Mouse (Mus musculus) megakaryocyte, embryonic 14.5 days (primary cell): ENCODE data around the gene Nhsl2. TPM values are rescaled to one million over a fixed set of nuclear protein-coding genes. Genes with fewer than 3 reads are reported as not detected.

ENCODE experiments used
- H3K27me3 ChIP-seq: replicated peaks from 2 replicates; pipeline ENCODE3; 2012; ENCODE audit warnings: inconsistent platforms
- H3K36me3 ChIP-seq: replicated peaks from 2 replicates; pipeline ENCODE3; 2012; ENCODE audit warnings: low read length, inconsistent platforms, mixed read lengths
- H3K4me1 ChIP-seq: 2 replicates; pipeline ENCODE4 v1.6.1; 2012; ENCODE audit warnings: inconsistent platforms
- H3K4me3 ChIP-seq: replicated peaks from 2 replicates; pipeline ENCODE3; 2012; ENCODE audit warnings: moderate library complexity, mild to moderate bottlenecking, inconsistent platforms
- H3K9me3 ChIP-seq: 2 replicates; pipeline ENCODE4 v1.6.1; 2012; ENCODE audit warnings: inconsistent platforms
- FLI1 ChIP-seq: IDR thresholded peaks from 2 replicates; pipeline ENCODE4 v1.6.1; 2012; ENCODE audit warnings: low read length, inconsistent platforms, mixed read lengths
- GATA1 ChIP-seq: IDR thresholded peaks from 3 replicates; pipeline ENCODE4 v1.6.1; 2012; ENCODE audit warnings: mixed read lengths, low read length, inconsistent platforms, borderline replicate concordance
- polyA plus RNA-seq: library from polyadenylated mRNA; stranded (reverse); fragments of >175 nt; gene quantifications from 2 replicates; pipeline ENCODE4 v1.2.3, GENCODE M21; 2012; ENCODE audit warnings: low replicate concordance; ENCODE audit not compliant: insufficient read depth

The Nhsl2 gene
- polyA plus RNA-seq, 1 experiment: 0.01 TPM

GRCm38 (mm10) chrX:102036866-102037361, 187.7 kb downstream of the Nhsl2 start:
- H3K4me1 ChIP-seq: peaks cover 27% of the 10 kb centered on the region
- H3K27me3 ChIP-seq: peaks cover 36% of the 10 kb centered on the region
- peak overlapping the region; percentile 62 for H3K4me3 ChIP-seq
- no peaks in the 10 kb centered on the region for H3K36me3 ChIP-seq
- TF ChIP-seq GATA1 (no peak), FLI1 (no peak)
- no peaks in the 10 kb centered on the region for H3K9me3 ChIP-seq

GRCm38 (mm10) chrX:102037506-102037905, 188.3 kb downstream of the Nhsl2 start:
- TF ChIP-seq GATA1 (no peak), FLI1 (no peak)
- Histone ChIP-seq H3K4me3 (peak overlapping the region; percentile 62), H3K4me1 (peaks cover 30% of the 10 kb centered on the region), H3K27me3 (peaks cover 39% of the 10 kb centered on the region), H3K9me3 (no peaks in the 10 kb centered on the region), H3K36me3 (no peaks in the 10 kb centered on the region)

GRCm38 (mm10) chrX:102041562-102041961, 192.4 kb downstream of the Nhsl2 start:
- Histone ChIP-seq H3K27me3 (peaks cover 43% of the 10 kb centered on the region), H3K9me3 (no peaks in the 10 kb centered on the region), H3K4me1 (peaks cover 25% of the 10 kb centered on the region), H3K4me3 (no peak overlapping the region), H3K36me3 (no peaks in the 10 kb centered on the region)
- no peak for TF ChIP-seq GATA1

GRCm38 (mm10) chrX:102042386-102042785, 193.2 kb downstream of the Nhsl2 start:
- Histone ChIP-seq H3K27me3 (peaks cover 35% of the 10 kb centered on the region), H3K9me3 (no peaks in the 10 kb centered on the region), H3K36me3 (no peaks in the 10 kb centered on the region), H3K4me3 (no peak overlapping the region), H3K4me1 (peaks cover 17% of the 10 kb centered on the region)
- TF ChIP-seq FLI1 (no peak), GATA1 (no peak)

- no peak overlapping the region for H3K4me3 ChIP-seq
- H3K36me3 ChIP-seq: no peaks in the 10 kb centered on the region
- no peaks in the 10 kb centered on the region for H3K9me3 ChIP-seq
- peaks cover 42% of the 10 kb centered on the region for H3K27me3 ChIP-seq
- peaks cover 7% of the 10 kb centered on the region; the same call in 1 of the 2 replicates for H3K4me1 ChIP-seq
- TF ChIP-seq GATA1 (no peak), FLI1 (no peak)
These were observed 201.4 kb downstream of the Nhsl2 start for GRCm38 (mm10) chrX:102050552-102050951.

GRCm38 (mm10) chrX:102051225-102051624, 202.0 kb downstream of the Nhsl2 start:
- no peaks in the 10 kb centered on the region for H3K36me3 ChIP-seq

GRCm38 (mm10) chrX:102053371-102053770, 204.2 kb downstream of the Nhsl2 start:
- H3K27me3 ChIP-seq: peaks cover 37% of the 10 kb centered on the region
- H3K4me3 ChIP-seq: no peak overlapping the region
- no peaks in the 10 kb centered on the region for H3K36me3 ChIP-seq
- H3K9me3 ChIP-seq: no peaks in the 10 kb centered on the region
- TF ChIP-seq FLI1 (no peak), GATA1 (no peak)
- H3K4me1 ChIP-seq: peaks cover 7% of the 10 kb centered on the region; the same call in 1 of the 2 replicates

More at GRCm38 (mm10) chrX:102051225-102051624, 202.0 kb downstream of the Nhsl2 start:
- peaks cover 40% of the 10 kb centered on the region for H3K27me3 ChIP-seq
- H3K4me3 ChIP-seq: no peak overlapping the region
- peaks cover 7% of the 10 kb centered on the region; the same call in 1 of the 2 replicates for H3K4me1 ChIP-seq
- TF ChIP-seq GATA1 (no peak), FLI1 (no peak)
- no peaks in the 10 kb centered on the region for H3K9me3 ChIP-seq

GRCm38 (mm10) chrX:102054009-102054408, 204.8 kb downstream of the Nhsl2 start:
- Histone ChIP-seq H3K27me3 (peaks cover 32% of the 10 kb centered on the region), H3K9me3 (no peaks in the 10 kb centered on the region), H3K4me1 (peaks cover 7% of the 10 kb centered on the region; the same call in 1 of the 2 replicates), H3K36me3 (no peaks in the 10 kb centered on the region), H3K4me3 (no peak overlapping the region)
- TF ChIP-seq FLI1 (no peak), GATA1 (no peak)

GRCm38 (mm10) chrX:102059437-102059836, 210.3 kb downstream of the Nhsl2 start:
- TF ChIP-seq GATA1 (no peak), FLI1 (no peak)
- peaks cover 5% of the 10 kb centered on the region for H3K4me1 ChIP-seq
- H3K36me3 ChIP-seq: no peaks in the 10 kb centered on the region
- no peaks in the 10 kb centered on the region for H3K9me3 ChIP-seq
- no peak overlapping the region for H3K4me3 ChIP-seq
- H3K27me3 ChIP-seq: peaks cover 29% of the 10 kb centered on the region

- H3K27me3 ChIP-seq: peaks cover 37% of the 10 kb centered on the region
- H3K9me3 ChIP-seq: no peaks in the 10 kb centered on the region
- TF ChIP-seq FLI1 (no peak), GATA1 (no peak)
- no peaks in the 10 kb centered on the region for H3K36me3 ChIP-seq
- no peak overlapping the region for H3K4me3 ChIP-seq
- peaks cover 7% of the 10 kb centered on the region for H3K4me1 ChIP-seq
These were observed 211.1 kb downstream of the Nhsl2 start for GRCm38 (mm10) chrX:102060243-102060642.

- peaks cover 10% of the 10 kb centered on the region for H3K4me1 ChIP-seq
- H3K9me3 ChIP-seq: no peaks in the 10 kb centered on the region
- H3K27me3 ChIP-seq: peaks cover 41% of the 10 kb centered on the region
- no peaks in the 10 kb centered on the region for H3K36me3 ChIP-seq
- TF ChIP-seq FLI1 (no peak), GATA1 (no peak)
- no peak overlapping the region for H3K4me3 ChIP-seq
These were observed 211.7 kb downstream of the Nhsl2 start for GRCm38 (mm10) chrX:102060891-102061290.
